Mouse (Mus musculus): Measurements from ENCODE around the gene Poc1b.

DNA sequence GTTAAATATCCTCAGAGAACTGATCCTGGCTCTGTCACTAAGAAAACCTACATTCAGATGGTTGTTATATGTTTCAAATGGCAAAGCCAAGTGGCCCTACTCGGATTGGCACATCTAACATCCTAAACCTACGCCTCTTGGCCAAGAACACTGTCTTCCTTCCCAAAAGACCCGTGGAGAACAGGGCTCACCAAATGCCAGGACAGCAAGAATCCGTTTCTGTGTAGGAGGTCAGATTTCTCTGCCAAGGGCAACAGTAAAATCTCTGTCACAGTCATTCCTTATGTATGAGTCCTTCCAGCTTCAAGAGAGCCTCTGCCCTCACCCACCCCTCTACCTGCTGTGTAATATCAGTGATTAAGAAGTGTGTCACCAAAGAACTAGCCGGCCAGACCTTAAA lies 44.3 kb upstream of the Poc1b start:
- TF ChIP-seq CTCF (IDR thresholded peaks at IDR 0.05; ENCODE audit: extremely low read depth, insufficient read depth, insufficient read length, insufficient replicate concordance) (no peak), POLR2A (IDR thresholded peaks at IDR 0.05; ENCODE audit: low read depth, low read length) (no peak)
